Mouse (Mus musculus): ENCODE results near the gene Lpp. TPM values are rescaled to one million over a fixed set of nuclear protein-coding genes. Genes with fewer than 3 reads are reported as not detected.
A peak's percentile ranks its signal among the peaks of the same experiment; 100 is the strongest.

The Lpp gene
- polyA plus RNA-seq, 1 experiment from 2014 or later: 20.7 TPM

DNA sequence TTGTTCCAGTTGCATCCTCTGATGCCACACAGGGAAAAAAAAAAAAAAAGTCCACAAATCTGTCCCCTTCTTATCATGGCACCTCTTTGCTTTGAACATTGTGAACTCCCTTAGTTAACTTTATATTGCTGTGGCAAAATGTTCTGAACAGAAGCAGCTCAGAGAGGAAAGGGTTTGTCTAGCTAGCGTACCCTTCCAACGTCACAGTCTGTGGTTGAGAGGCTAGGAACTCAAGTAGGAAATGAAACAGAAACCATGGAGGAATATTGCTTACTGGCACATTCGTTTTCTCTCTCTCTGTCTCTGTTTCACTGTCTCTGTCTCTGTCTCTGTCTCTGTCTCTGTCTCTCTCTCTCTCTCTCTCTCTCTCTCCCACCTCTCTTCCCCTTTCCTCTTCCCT is 631.3 kb downstream of the Lpp start:
- Histone ChIP-seq H3K4me3 (no peak overlapping the region), H3K9ac (replicated peaks) (no peak overlapping the region), H3K27ac (replicated peaks) (no peak overlapping the region), H3K4me2 (replicated peaks) (no peak overlapping the region), H3K4me1 (no peaks in the 10 kb centered on the region), H3K36me3 (no peaks in the 10 kb centered on the region), H3K27me3 (no peaks in the 10 kb centered on the region), H3K9me3 (no peaks in the 10 kb centered on the region)
- no peak for ATAC-seq (ENCODE audit: low FRiP score, low read depth)
- 88% methylated on average over 3 of the region's 3 CpGs for WGBS

GRCm38 (mm10) chr16:25026191-25026590 is 632.9 kb downstream of the Lpp start:
- WGBS: 84% methylated on average over 1 of the region's 1 CpGs

DNA sequence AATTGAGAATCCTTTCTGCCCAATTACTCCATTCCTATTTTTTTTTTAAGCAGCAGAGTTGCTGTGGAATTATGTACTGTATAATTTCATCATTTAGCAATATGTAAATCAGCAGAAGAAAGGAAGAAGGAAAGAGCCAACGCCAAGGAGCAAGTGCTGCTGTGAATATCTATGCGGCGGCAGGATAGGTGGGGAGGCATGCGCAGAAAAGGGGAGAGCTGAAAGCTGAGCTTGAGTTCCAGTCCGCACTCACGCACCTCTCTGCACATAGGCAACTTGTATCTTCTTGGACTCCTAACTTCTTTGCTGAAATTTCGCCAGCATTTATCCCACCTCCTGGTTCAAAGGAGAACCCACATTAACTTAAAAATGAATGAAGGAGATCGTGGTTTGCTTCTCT is 636.2 kb downstream of the Lpp start:
- WGBS: 88% methylated on average over 8 of the region's 8 CpGs
- H3K27me3 ChIP-seq: no peaks in the 10 kb centered on the region
- no peak overlapping the region for H3K27ac ChIP-seq (replicated peaks)
- ATAC-seq (ENCODE audit: low FRiP score, low read depth): no peak
- no peak overlapping the region for H3K4me3 ChIP-seq
- H3K9me3 ChIP-seq: no peaks in the 10 kb centered on the region
- no peaks in the 10 kb centered on the region for H3K36me3 ChIP-seq
- H3K4me1 ChIP-seq: no peaks in the 10 kb centered on the region
- no peak overlapping the region for H3K4me2 ChIP-seq (replicated peaks)
- H3K9ac ChIP-seq (replicated peaks): no peak overlapping the region

More at GRCm38 (mm10) chr16:25026191-25026590, 632.9 kb downstream of the Lpp start:
- H3K27ac ChIP-seq (replicated peaks): no peak overlapping the region
- H3K9ac ChIP-seq (replicated peaks): no peak overlapping the region
- no peaks in the 10 kb centered on the region for H3K27me3 ChIP-seq
- ATAC-seq (ENCODE audit: low FRiP score, low read depth): no peak
- no peaks in the 10 kb centered on the region for H3K4me1 ChIP-seq
- H3K36me3 ChIP-seq: no peaks in the 10 kb centered on the region
- H3K9me3 ChIP-seq: no peaks in the 10 kb centered on the region
- H3K4me3 ChIP-seq: no peak overlapping the region
- no peak overlapping the region for H3K4me2 ChIP-seq (replicated peaks)

GRCm38 (mm10) chr16:25037361-25037760 is 644.1 kb downstream of the Lpp start:
- Histone ChIP-seq H3K4me1 (no peaks in the 10 kb centered on the region), H3K27me3 (no peaks in the 10 kb centered on the region), H3K36me3 (no peaks in the 10 kb centered on the region), H3K4me3 (no peak overlapping the region), H3K9me3 (no peaks in the 10 kb centered on the region), H3K27ac (replicated peaks) (no peak overlapping the region), H3K4me2 (replicated peaks) (no peak overlapping the region), H3K9ac (replicated peaks) (no peak overlapping the region)
- ATAC-seq (ENCODE audit: low FRiP score, low read depth): no peak
- 69% methylated on average over 6 of the region's 6 CpGs for WGBS

DNA sequence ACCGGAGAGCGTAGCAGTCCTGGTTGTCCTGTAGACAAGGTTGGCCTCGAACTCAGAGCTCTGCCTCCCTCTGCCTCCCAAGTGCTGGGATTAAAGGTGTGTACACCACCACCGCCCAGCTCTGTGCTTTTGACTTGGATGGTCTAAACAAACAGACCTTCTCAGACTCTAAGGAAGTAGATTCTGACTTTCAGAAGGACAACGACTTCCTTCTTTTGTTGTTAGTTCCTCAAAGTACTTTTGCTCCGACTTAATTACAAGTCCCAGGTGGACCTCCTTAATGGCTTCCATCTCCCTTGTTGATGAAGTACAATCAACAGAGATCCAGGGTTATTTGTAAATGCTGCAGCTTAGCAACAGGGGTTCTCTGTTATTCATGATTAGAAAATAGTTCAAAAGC is 645.2 kb downstream of the Lpp start:
- no peak overlapping the region for H3K27ac ChIP-seq (replicated peaks)
- H3K9me3 ChIP-seq: no peaks in the 10 kb centered on the region
- no peak for ATAC-seq (ENCODE audit: low FRiP score, low read depth)
- no peaks in the 10 kb centered on the region for H3K27me3 ChIP-seq
- no peak overlapping the region for H3K4me2 ChIP-seq (replicated peaks)
- 89% methylated on average over 6 of the region's 6 CpGs for WGBS
- no peaks in the 10 kb centered on the region for H3K36me3 ChIP-seq
- H3K4me1 ChIP-seq: no peaks in the 10 kb centered on the region
- no peak overlapping the region for H3K9ac ChIP-seq (replicated peaks)
- H3K4me3 ChIP-seq: no peak overlapping the region

DNA sequence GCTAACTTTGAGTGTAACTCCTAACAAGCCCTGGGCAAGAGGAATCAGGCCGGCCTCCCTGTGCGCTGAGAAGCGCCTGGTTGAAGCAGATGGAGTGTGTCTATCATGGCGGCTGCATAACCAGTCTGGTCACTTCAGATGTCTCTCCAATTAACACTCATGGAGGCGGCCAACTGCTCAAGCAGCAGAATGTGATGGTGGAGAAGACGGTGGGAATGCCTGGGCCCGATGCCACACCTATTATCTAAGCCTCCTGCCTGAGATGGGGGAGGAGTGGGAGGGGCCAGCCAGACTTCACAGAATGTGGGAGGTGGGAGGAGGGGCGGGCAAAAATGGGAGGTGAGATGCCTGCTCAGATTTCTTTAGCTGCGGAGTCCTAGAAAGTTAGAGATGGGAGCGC is 646.6 kb downstream of the Lpp start:
- ATAC-seq (ENCODE audit: low FRiP score, low read depth): no peak

DNA sequence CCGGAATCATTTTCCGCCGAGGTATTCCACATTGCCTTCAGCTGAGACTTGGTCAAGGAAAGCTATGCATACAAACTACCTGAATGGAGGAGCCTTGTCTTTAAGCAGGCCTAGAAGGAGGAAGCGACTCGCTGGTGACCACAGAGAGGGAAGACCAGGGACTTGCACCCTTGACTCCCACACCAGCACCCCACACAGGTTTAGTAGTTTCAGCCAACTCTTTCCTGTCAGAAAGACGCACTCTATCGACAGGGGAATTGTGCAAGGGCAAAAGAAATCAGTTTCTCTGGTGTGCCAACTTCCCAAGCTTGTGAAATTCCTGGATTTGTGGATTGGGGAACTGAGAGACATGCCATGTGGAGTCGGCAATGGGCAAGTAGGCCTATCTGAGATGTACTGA is 647.9 kb downstream of the Lpp start:
- WGBS: 94% methylated on average over 8 of the region's 8 CpGs

More for the DNA sequence above, 646.6 kb downstream of the Lpp start:
- Histone ChIP-seq H3K9me3 (no peaks in the 10 kb centered on the region), H3K9ac (replicated peaks) (no peak overlapping the region), H3K4me2 (replicated peaks) (no peak overlapping the region), H3K4me1 (no peaks in the 10 kb centered on the region), H3K4me3 (no peak overlapping the region), H3K36me3 (no peaks in the 10 kb centered on the region), H3K27me3 (peaks cover 2% of the 10 kb centered on the region; the same call in 1 of the 2 replicates), H3K27ac (replicated peaks) (no peak overlapping the region)
- 59% methylated on average over 10 of the region's 10 CpGs for WGBS

GRCm38 (mm10) chr16:25041855-25042529 is 648.7 kb downstream of the Lpp start:
- 72% methylated on average over 5 of the region's 5 CpGs for WGBS
- ATAC-seq (ENCODE audit: low FRiP score, low read depth): no peak
- no peaks in the 10 kb centered on the region for H3K36me3 ChIP-seq

More for the DNA sequence above, 647.9 kb downstream of the Lpp start:
- Histone ChIP-seq H3K9me3 (no peaks in the 10 kb centered on the region), H3K27ac (replicated peaks) (no peak overlapping the region), H3K4me1 (no peaks in the 10 kb centered on the region), H3K4me3 (no peak overlapping the region), H3K36me3 (no peaks in the 10 kb centered on the region), H3K9ac (replicated peaks) (no peak overlapping the region), H3K4me2 (replicated peaks) (no peak overlapping the region), H3K27me3 (peaks cover 2% of the 10 kb centered on the region; the same call in 1 of the 2 replicates)
- ATAC-seq (ENCODE audit: low FRiP score, low read depth): no peak

More at GRCm38 (mm10) chr16:25041855-25042529, 648.7 kb downstream of the Lpp start:
- peaks cover 2% of the 10 kb centered on the region; the same call in 1 of the 2 replicates for H3K27me3 ChIP-seq
- no peaks in the 10 kb centered on the region for H3K9me3 ChIP-seq
- no peak overlapping the region for H3K4me2 ChIP-seq (replicated peaks)
- no peak overlapping the region for H3K4me3 ChIP-seq
- no peak overlapping the region for H3K9ac ChIP-seq (replicated peaks)
- no peaks in the 10 kb centered on the region for H3K4me1 ChIP-seq
- H3K27ac ChIP-seq (replicated peaks): no peak overlapping the region

MicroRNA genes within 50 kb of the gene (microRNA counts, 519-probe panel; counts per million panel counts)
- microRNA mmu-miR-28: 5,197 counts per million, percentile 47 among the panel's probes with 10 or more counts

Small RNA genes within 50 kb of the gene (microRNA-seq; reads per million reads assigned to microRNA genes)
- 833 reads per million, percentile 76 among the genes with 10 or more reads in this experiment for gene Mir28a
